Mouse (Mus musculus) heart, postnatal 10 days (tissue): ENCODE measurements at regions not wholly inside any gene's neighbourhood (a gene's known extent, or its start where the extent isn't known, plus 50 kb on each side); places are given as distances from the start of the nearest gene placed in this dataset.

Experiments
- DNase-seq, 2 experiments: peaks; one replicate each; pipeline ENCODE4 v3.0.0; 2021
- intact Hi-C: fragments of 180-260 bp; cut with DNase I; formaldehyde crosslinking; loops from one replicate; pipeline ENCODE4 v1.15.1; 2025

GRCm38 (mm10) chr11:112620916-112621315, 161.1 kb upstream of the Sox9 start:
- DNase-seq = peak; percentile 69 to 72
- intact Hi-C loops = no loop called here

GRCm38 (mm10) chr11:112621385-112622120, 160.5 kb upstream of the Sox9 start:
- intact Hi-C loops = no loop called here
- DNase-seq = peak; percentile 17 to 27

- DNase-seq = no peak
- intact Hi-C loops = no loop called here
Measured at GRCm38 (mm10) chr11:112649298-112649697, 132.7 kb upstream of the Sox9 start.

- peak in 1 of 2 experiments; percentile 2 for DNase-seq
- intact Hi-C loops = no loop called here
Measured at GRCm38 (mm10) chr11:112657410-112658159, 124.4 kb upstream of the Sox9 start.

- intact Hi-C loops = no loop called here
- no peak for DNase-seq
Measured at GRCm38 (mm10) chr11:112659911-112660310, 122.1 kb upstream of the Sox9 start.

GRCm38 (mm10) chr11:112661426-112661825, 120.6 kb upstream of the Sox9 start:
- no peak for DNase-seq
- intact Hi-C loops = no loop called here

- peak in 1 of 2 experiments; percentile 8 for DNase-seq
- intact Hi-C loops = no loop called here
Measured at GRCm38 (mm10) chr11:112667311-112667710, 114.7 kb upstream of the Sox9 start.

- no peak for DNase-seq
- intact Hi-C loops = no loop called here
Measured at GRCm38 (mm10) chr11:112672086-112672485, 109.9 kb upstream of the Sox9 start.

- peak in 1 of 2 experiments; percentile 7 for DNase-seq
- intact Hi-C loops = no loop called here
Measured at GRCm38 (mm10) chr11:112690047-112690446, 92.0 kb upstream of the Sox9 start.

- DNase-seq = no peak
Measured at GRCm38 (mm10) chr11:112706091-112706490, 75.9 kb upstream of the Sox9 start.

GRCm38 (mm10) chr11:112708119-112708730, 73.8 kb upstream of the Sox9 start:
- DNase-seq = no peak
- intact Hi-C loops = no loop called here

More at GRCm38 (mm10) chr11:112706091-112706490, 75.9 kb upstream of the Sox9 start:
- intact Hi-C loops = no loop called here

- intact Hi-C loops = no loop called here
- DNase-seq = no peak
Measured at GRCm38 (mm10) chr11:112711656-112712055, 70.4 kb upstream of the Sox9 start.

GRCm38 (mm10) chr11:112718547-112718946, 63.5 kb upstream of the Sox9 start:
- intact Hi-C loops = no loop called here
- no peak for DNase-seq

GRCm38 (mm10) chr11:112720652-112721051, 61.4 kb upstream of the Sox9 start:
- no peak for DNase-seq
- intact Hi-C loops = no loop called here

GRCm38 (mm10) chr11:112722936-112723335, 59.1 kb upstream of the Sox9 start:
- no peak for DNase-seq
- intact Hi-C loops = no loop called here

GRCm38 (mm10) chr11:112728154-112728952, 53.7 kb upstream of the Sox9 start:
- intact Hi-C loops = no loop called here
- DNase-seq = no peak
